Mouse (Mus musculus) kidney, postnatal 14 days (tissue): ENCODE results near the gene Akr1b3.
A peak's percentile ranks its signal among the peaks of the same experiment; 100 is the strongest.

Experiments
- DNase-seq: peaks from one replicate; pipeline ENCODE4 v3.0.0; 2022; ENCODE audit warnings: mixed read lengths

The Akr1b3 gene

GRCm38 (mm10) chr6:34322121-34322520 lies 4.8 kb upstream of the Akr1b3 start:
- no peak for DNase-seq

DNA sequence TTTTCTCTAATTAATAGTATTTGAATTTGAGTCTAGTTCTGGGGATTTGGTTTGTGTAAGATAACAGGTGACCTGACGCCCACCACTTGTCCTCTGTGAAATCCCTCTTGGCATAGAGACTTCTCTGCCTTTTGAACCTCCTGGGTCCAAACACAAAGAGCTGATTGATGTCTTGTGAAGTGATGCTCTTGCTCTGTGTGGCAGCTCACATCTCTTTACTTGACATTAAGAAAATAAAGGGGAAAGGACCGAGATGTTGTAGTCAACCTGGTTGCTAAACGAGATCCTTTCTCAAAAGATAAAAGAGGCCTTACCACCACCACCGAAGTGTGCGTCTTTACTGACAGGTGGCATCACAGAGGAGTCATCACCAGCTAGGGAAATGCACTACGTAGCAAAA lies 1.4 kb upstream of the Akr1b3 start:
- DNase-seq = no peak

GRCm38 (mm10) chr6:34318172-34318571 lies 894 bp upstream of the Akr1b3 start:
- DNase-seq = peak; percentile 60

GRCm38 (mm10) chr6:34313921-34314320 lies 3.4 kb downstream of the Akr1b3 start:
- no peak for DNase-seq

DNA sequence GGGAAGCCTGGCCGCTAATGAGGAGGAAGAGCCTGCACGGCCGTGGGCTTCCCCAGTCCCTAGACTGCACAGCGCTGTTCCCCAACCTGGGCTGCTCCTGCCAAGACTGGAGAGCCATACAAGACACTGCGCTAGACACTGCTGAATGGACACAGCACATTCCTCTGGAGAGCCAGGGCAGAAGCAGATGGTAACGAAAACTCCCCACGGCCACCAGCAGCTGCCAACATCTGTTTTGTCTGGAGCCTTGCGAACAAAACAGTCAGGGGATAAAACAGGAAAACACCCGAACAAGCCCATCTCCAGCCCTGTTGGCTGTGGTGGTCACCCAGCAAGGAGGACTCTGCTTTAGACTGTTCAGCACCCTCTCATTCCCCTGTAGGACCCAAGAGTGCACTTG lies 3.9 kb downstream of the Akr1b3 start:
- peak; percentile 17 for DNase-seq

DNA sequence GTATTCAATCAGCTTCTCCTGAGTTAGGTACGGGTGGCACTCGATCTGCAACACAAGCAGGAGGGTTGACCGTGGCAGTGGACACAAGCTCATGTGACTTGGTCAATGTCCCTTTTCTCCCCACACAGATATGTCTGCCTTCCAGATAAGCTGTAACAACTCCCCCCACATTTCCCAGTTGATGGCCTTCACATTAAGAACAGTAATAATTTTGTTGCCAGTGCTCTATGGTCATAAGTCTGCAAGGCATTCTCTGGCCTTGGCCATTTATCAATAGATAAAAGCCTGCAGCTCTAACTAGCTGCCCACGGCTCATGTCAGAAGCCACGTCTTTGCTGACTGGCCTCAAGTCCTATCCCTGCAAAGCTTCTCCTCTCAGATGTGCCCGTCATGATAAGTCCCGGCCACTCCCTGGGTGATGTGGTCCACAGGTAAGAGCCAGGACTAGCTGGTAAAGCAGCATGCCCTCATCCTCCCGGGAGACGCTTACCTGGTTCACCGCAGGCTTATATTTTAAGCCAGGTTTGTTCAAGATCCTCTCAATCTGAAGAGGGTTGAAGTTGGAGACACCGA lies 7.2 kb downstream of the Akr1b3 start:
- DNase-seq = no peak

- no peak for DNase-seq
Measured at GRCm38 (mm10) chr6:34309526-34309925, 7.8 kb downstream of the Akr1b3 start.

DNA sequence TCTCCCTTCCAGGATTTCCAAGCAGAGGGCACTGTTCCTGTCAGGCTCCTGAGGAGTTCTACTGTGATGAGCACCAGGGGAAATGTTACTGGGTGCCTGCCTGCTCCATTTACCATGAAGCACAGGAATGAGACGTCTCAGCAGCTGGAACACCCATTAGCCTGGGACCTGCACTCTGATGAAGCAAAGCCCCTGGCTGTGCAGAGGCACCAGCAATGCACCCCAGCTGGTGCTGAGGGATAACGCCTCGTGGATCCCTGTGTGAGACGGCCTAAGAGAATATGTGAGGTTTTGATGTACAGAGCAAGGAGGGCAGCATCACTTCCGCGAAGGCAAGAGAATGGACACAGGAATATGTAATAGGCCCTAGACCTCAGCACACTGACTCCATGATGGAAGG lies 10.5 kb downstream of the Akr1b3 start:
- no peak for DNase-seq

DNA sequence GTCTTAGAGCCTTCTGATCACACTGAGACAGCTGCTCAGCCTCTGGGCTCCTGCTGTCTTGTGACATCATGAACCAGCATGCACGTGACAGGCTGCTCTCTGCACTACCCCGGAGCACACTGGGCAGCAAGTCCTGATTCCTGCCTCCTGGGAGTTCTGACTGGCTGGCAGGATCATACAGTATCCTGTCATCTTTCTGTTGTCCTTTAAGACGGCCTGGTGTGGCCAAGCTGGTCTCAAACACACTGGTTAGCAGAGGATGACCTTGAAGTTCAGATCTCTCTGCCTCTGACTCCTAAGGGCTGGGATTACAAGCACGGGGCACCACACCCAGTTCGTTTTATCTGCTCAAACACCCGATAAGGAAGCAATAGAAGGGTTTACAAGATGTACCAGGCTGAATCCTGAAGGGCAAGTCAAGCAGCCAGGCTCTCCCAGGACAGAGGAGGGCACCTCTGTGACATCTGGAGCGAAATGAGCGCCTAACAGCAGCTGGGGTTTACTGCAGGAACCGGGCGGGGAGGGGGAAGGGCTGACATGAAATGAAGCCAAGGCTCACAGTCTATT lies 12.5 kb downstream of the Akr1b3 start:
- peak; percentile 26 for DNase-seq

DNA sequence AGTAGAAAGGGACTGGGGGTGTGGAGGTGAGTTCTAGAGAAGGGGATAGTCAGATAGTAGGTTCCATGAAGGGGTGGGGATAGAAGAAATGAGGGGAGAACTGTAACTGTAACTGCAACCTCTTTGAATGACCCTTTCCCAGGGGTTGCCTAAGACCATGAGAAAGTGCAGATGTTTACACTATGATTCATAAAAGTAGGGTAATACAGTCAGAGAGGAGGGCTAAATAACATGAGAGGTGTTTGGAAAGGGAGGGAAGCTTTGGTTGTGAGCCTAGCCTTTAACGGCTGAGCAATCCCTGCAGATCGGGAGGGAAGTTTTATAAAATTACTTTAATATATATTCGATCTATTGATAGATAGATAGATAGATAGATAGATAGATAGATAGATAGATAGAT lies 20.2 kb downstream of the Akr1b3 start:
- DNase-seq = no peak

- DNase-seq = no peak
Measured at GRCm38 (mm10) chr6:34295437-34295836, 21.8 kb downstream of the Akr1b3 start.

DNA sequence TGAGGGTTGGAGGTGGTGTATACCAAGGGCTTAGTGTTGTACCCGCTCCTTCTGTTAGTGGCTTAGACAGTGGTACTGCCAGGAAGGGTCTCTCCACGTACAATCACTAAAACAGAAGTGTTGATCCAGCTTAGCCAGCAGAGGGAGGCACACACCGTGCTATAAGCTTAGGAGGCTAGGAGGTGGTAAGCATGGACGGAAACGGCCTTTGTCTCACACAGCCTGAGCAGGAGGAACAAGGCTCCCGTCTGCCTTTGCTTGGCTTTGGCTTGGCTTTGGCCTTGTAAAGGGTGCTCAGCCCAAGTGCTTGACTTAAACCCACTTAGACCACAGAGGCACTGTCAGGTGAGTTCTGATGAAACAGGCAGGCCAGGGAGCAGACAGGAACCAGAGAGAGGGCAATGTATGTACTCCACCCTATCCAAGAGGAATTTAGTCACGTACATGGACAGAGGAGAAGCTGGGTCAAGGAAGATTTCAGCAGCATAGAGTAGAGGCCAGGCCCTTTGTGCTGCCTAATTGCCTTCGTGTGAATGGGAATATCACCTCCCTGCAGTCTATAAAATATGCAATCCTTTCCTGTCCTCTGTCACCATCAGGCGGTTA lies 24.3 kb downstream of the Akr1b3 start:
- DNase-seq = peak; percentile 71

- no peak for DNase-seq
Measured at GRCm38 (mm10) chr6:34292196-34292881, 24.9 kb downstream of the Akr1b3 start.

GRCm38 (mm10) chr6:34290681-34291080 lies 26.6 kb downstream of the Akr1b3 start:
- no peak for DNase-seq

DNA sequence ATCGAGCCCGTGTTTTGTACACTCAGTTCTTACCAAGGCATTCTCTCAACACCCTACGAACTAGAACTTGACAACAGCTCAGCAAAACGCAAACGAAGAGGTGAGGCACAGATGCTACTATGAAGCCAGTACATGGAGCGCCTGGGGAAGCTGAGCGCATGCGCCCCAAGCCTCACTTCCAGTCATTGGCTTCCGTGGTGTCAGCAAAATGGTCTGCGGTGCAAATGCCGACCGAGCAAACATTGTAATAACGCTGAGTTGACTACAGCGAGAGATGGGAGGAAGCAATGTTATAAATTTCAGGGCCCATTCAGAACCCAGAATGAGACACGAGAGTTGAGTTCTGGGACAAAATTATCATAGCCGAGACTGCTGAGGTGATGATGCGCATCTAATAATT lies 27.2 kb downstream of the Akr1b3 start:
- no peak for DNase-seq

DNA sequence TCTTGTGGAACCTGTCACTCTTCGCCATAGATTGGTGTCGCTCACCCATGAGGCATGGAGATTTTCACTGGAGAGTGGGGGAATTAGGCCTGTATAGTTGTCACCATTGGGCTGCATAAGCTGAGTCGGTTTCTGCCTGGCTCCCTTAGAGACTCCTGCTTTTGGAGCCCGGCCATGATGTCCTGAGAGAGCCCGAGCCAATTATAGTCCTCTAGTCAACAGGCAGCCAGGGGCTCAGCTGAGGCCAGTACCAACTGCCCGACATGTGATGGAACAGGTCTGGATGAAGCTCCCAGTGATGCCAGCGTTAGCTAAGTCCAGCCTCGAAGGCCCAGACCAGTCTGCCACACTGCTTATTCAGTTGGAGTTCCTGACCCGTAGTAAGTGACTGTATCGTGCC lies 29.2 kb downstream of the Akr1b3 start:
- no peak for DNase-seq

DNA sequence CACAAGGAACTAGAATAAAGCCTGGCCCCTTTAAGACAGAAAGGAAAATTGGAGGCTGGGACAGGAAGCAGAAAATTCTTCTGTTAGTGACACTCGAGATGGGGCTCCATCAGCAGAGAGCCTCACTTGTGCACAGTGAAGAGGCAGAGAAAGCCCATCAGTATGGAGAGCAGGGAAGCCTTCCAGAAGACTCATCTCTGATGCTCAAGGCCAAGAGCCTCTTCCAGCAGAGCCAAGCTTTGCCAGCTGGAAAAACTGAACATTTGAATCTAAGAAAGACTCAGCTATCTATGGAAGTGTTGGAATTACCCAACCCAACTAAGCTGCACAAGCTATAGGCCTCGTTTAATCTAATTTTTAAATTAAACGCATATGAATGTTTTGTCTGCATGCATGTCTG lies 30.4 kb downstream of the Akr1b3 start:
- DNase-seq = no peak

- no peak for DNase-seq
Measured at GRCm38 (mm10) chr6:34278385-34278784, 38.9 kb downstream of the Akr1b3 start.

DNA sequence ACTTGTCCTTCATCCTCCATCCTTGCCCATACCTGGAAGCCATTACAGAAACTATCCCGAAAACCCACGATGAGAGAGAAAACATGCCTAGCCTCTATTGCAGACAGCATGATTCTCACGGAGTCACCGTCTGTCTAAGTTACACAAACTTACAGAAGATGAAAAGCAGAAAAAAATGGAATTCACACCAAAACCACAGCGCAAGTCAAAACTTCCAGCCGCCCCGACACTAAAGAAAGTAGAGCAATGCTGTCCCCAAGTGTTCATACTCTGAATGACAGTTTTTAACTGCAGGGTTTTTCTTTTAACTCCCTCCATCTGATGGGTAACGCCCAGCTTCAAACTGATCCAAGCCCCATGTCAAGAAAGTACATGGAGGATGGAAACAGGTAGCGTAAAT lies 39.6 kb downstream of the Akr1b3 start:
- DNase-seq = peak; percentile 70

- DNase-seq = no peak
Measured at GRCm38 (mm10) chr6:34274346-34274745, 42.9 kb downstream of the Akr1b3 start.

DNA sequence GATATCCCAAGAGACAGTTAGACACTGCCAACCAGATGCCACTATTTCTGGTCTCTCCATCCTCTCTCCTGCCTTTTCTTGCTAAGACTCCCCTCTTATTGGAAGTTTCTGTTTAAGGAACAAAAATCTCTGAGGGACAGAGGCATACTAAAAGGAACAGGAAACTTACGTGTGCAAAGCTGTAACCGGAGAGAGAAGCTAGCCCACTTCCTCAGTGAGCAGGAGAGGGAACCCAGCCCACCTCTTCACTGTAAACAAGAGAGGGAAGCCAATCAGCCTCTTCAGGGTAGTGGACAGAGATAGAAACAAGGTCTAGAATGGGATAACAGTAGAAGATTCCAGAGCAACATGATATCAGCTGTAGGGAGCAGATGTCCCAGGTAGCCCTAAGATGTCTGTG lies 44.2 kb downstream of the Akr1b3 start:
- no peak for DNase-seq

GRCm38 (mm10) chr6:34272462-34272861 lies 44.8 kb downstream of the Akr1b3 start:
- no peak for DNase-seq

DNA sequence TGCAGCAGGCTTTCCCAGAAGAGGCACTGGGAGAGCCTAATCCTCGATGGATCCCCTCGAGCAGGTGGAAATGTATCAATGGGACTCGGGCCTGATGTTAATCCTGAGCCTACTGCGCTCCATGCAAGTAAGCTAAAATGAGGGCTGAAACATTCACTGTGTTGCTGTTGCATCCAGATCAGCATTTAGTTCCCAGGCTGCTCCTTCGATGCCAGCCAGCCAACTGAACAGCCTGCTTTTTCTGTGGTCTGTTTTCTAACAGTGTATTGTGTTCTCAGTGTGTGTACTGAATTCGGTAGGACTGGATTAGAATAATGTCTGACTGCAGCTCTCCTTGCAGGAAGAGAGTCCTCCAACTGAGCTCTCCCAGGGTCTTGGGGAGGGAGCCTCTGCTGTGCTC lies 46.6 kb downstream of the Akr1b3 start:
- no peak for DNase-seq

- no peak for DNase-seq
Measured at GRCm38 (mm10) chr6:34258546-34258945, 58.7 kb downstream of the Akr1b3 start.
